Mouse (Mus musculus): ENCODE measurements at regions not wholly inside any gene's neighbourhood (a gene's known extent, or its start where the extent isn't known, plus 50 kb on each side); places are given as distances from the start of the nearest gene placed in this dataset.

DNA sequence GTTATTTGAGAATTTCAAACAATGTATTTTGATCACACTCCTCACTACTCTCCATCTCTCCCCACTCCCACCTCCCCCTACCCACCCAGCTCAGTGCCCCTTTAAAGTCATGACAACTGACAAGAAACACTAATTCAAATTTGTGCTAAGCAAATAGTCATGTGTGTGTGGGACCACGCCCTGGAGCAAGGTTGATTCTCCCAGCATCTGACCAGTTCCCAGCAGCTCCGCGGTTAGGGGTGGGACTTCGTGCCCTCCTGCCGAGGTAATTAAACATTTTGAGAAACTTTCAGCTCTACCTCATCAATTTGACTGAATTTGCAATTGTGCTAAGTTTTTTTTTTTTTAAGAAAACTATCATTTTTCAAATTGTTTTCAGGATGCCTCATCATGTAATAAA lies 74.5 kb downstream of the Gpr6 start:
- Histone ChIP-seq H3K27me3 (replicated peaks; ENCODE audit: control insufficient read depth, insufficient read depth, low read length) (no peaks in the 10 kb centered on the region), H3K4me2 (replicated peaks; ENCODE audit: low read depth) (no peak overlapping the region), H3K9me3 (ENCODE audit: control insufficient read depth) (no peaks in the 10 kb centered on the region), H3K36me3 (ENCODE audit: control insufficient read depth, insufficient read depth) (no peaks in the 10 kb centered on the region), H3K27ac (ENCODE audit: low read depth, low read length) (no peak overlapping the region), H3K9ac (ENCODE audit: low read depth, low read length) (no peak overlapping the region), H3K4me1 (replicated peaks; ENCODE audit: control insufficient read depth, insufficient read depth, low read length) (no peaks in the 10 kb centered on the region), H3K4me3 (ENCODE audit: low read depth, low read length) (no peak overlapping the region)
- no peak for TF ChIP-seq CTCF (IDR thresholded peaks at IDR 0.05; ENCODE audit: low read depth)
- ATAC-seq: no peak
- 45% methylated on average over 5 of the region's 5 CpGs for WGBS
